Mouse (Mus musculus): ENCODE data around the gene Plekha4. TPM values are rescaled to one million over a fixed set of nuclear protein-coding genes. Genes with fewer than 3 reads are reported as not detected.

Gene Plekha4
- polyA plus RNA-seq, 1 experiment from 2014 or later, result 0.78 TPM

DNA sequence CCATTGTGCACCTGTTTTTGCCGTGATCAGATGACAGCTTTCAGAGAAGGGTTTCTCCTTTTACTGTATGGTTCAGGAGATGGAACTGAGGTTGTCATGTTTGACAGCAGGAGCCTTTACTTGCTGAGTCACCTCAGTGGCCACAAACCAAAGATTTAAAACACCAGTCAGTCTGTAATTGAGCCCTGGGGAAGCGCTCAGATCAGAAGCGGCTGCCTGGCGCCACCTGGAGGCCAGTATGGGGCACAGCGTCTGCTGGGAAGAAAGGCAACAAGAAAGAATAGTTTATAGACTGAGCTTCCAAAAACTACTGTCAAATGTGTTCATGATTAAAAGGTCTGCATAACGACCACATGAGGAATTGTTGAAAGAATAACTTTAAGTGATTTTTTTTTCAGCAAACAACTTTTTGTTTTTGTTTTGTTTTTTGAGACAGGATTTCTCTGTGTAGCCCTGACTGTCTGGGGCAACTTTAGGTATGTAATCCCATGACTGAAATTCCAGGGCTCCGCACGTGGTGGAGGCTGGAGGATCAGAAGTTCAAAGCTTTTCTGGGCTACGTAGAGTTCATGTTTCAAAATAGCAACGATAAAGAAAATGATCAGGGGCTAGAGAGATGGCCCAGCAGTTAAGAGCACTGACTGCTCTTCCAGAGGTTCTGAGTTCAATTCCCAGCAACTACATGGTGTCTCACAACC lies 67.1 kb downstream of the Plekha4 start:
- peak; percentile 65 for DNase-seq (ENCODE audit: low spot score)

DNA sequence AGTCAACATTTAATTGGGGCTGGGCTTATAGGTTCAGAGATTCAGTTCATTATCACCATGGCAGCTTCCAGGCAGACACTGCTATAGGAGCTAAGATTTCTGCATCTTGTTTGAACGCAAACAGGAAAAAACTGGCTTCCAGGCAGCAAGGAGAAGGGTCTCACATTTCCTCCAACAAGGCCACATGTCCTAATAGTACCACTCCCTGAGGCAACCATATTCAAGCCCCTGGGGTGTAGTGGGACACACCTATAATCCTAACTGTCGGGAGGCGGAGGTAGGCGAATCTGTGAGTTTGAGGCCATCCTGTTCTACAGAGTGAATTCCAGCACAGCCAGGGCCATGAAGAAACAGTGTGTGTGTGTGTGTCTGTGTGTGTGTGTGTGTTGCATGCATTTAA lies 69.0 kb downstream of the Plekha4 start:
- Histone ChIP-seq H3K36me3 (no peaks in the 10 kb centered on the region), H3K9me3 (replicated peaks) (no peaks in the 10 kb centered on the region), H3K27me3 (ENCODE audit: low read depth, poor library complexity, severe bottlenecking) (no peaks in the 10 kb centered on the region), H3K4me1 (peaks cover 7% of the 10 kb centered on the region), H3K27ac (replicated peaks) (no peak overlapping the region), H3K4me3 (no peak overlapping the region)
- WGBS, result 85% methylated on average over 4 of the region's 4 CpGs
- DNase-seq (ENCODE audit: low spot score), result no peak

More for the DNA sequence above, 67.1 kb downstream of the Plekha4 start:
- WGBS, result 26% methylated on average over 10 of the region's 10 CpGs
- Histone ChIP-seq H3K4me3 (no peak overlapping the region), H3K4me1 (peaks cover 12% of the 10 kb centered on the region), H3K9me3 (replicated peaks) (no peaks in the 10 kb centered on the region), H3K27ac (replicated peaks) (no peak overlapping the region), H3K27me3 (ENCODE audit: low read depth, poor library complexity, severe bottlenecking) (no peaks in the 10 kb centered on the region), H3K36me3 (no peaks in the 10 kb centered on the region)

DNA sequence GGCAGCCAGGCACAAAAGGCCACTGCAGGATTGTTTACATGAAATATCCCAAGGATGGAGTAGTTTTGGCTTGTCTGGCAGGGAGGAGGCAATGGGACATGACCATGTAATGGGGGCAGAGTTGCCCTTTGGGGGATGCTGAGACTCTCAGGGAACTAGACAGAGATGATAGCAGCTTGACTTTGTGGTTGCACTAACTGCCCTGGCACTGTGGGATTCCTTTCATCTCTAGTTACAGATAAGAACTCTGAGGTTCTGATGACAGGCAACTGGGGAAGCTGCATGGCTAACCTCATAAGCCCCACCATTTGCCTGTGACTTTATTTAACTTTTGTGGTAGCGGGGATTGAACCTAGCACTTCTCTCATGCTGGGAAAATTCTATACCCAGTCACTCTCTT lies 70.0 kb downstream of the Plekha4 start:
- H3K27ac ChIP-seq (replicated peaks), result no peak overlapping the region
- no peaks in the 10 kb centered on the region for H3K9me3 ChIP-seq (replicated peaks)
- no peaks in the 10 kb centered on the region for H3K36me3 ChIP-seq
- no peak for DNase-seq (ENCODE audit: low spot score)
- H3K27me3 ChIP-seq (ENCODE audit: low read depth, poor library complexity, severe bottlenecking), result no peaks in the 10 kb centered on the region
- peaks cover 7% of the 10 kb centered on the region for H3K4me1 ChIP-seq
- WGBS, result 70% methylated on average over 1 of the region's 1 CpGs
- no peak overlapping the region for H3K4me3 ChIP-seq

DNA sequence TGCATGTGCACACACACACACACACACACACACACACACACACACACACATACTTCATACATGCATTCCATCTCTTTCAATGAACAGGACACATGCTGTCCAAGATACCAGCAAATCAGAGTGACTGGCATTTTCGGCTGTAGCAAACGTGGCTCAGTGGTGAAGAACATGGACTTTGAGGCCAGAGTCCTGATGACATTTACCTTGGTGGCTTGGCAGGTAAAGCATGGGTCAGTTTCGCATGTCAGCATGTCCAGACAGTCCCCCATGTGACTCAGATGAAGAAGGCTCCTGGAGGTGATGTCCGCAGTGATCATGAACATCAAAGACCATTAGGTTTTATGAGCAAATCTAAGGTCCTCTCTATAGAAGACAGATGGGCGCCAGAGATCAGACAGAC lies 70.9 kb downstream of the Plekha4 start:
- peaks cover 14% of the 10 kb centered on the region for H3K4me1 ChIP-seq
- no peak overlapping the region for H3K4me3 ChIP-seq
- H3K9me3 ChIP-seq (replicated peaks), result no peaks in the 10 kb centered on the region
- H3K36me3 ChIP-seq, result no peaks in the 10 kb centered on the region
- 89% methylated on average over 5 of the region's 5 CpGs for WGBS
- H3K27me3 ChIP-seq (ENCODE audit: low read depth, poor library complexity, severe bottlenecking), result no peaks in the 10 kb centered on the region
- DNase-seq (ENCODE audit: low spot score), result no peak
- no peak overlapping the region for H3K27ac ChIP-seq (replicated peaks)

DNA sequence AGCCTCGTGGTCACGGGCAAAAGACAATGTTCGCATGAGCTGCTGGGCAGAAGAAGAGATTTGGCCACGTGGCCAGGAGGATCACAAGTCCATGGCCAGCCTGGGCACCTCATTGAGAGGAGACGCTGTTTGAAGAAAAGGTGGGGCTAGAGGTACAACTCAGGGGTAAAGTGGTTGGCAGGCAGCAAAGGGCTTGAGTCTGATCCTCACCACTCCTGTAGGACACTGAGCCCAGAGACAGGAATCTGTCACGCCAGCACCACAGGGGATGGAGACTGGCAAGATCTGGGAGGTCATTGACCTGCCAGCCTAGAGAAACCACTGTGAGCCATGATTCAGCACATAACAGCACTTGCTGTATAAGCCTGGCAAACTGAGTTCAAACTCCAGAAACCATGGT lies 71.4 kb downstream of the Plekha4 start:
- Histone ChIP-seq H3K9me3 (replicated peaks) (no peaks in the 10 kb centered on the region), H3K27ac (replicated peaks) (no peak overlapping the region), H3K4me3 (no peak overlapping the region), H3K36me3 (no peaks in the 10 kb centered on the region), H3K27me3 (ENCODE audit: low read depth, poor library complexity, severe bottlenecking) (no peaks in the 10 kb centered on the region), H3K4me1 (peaks cover 15% of the 10 kb centered on the region)
- 93% methylated on average over 6 of the region's 6 CpGs for WGBS
- DNase-seq (ENCODE audit: low spot score), result no peak

DNA sequence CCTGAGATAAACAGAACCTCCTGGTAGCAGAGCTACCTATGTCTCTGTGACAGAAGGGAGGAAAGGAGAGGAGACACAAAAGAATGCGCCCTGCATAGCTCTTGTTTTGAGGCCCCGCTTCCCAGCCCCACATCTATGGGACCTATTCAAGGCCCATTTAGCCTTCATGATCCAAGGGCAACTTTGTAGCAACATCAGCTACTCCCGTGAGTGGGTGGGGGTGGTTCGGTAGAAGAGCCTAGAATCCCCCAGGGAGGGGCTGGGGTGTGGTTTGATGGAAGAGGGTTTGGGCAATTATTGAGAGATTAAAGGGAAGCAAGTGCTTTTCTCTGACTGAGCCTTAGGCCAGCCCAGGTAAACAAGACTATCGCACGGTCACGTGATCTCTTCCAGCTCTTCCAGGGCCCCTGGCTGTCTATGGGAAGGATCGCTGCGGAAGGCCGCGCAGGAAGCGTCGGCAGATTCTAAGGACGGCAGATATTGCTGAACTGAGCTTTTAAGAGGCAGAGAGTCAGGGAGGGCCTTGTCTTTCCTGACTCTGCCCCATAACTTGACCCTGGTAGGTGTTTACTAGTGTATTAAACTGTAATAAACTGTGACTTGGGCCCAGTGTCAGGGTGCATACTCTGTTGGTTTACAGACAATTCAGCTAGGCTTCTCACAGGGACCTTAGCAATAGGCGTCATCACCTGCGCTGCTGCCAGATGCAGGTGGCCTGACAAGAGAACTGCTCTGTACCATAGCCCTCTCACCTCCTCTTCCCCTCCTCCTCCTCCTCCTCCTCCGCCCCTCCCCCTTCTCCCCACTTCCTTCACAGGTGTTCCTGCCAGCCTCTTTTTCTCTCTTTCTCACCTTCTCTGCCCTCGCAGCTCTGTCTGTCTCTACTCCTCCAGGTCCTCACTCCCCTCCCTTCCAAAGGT lies 73.1 kb downstream of the Plekha4 start:
- WGBS, result 54% methylated on average over 18 of the region's 18 CpGs
- H3K36me3 ChIP-seq, result no peaks in the 10 kb centered on the region

More for the DNA sequence above, 73.1 kb downstream of the Plekha4 start:
- Histone ChIP-seq H3K4me3 (no peak overlapping the region), H3K9me3 (replicated peaks) (no peaks in the 10 kb centered on the region), H3K27me3 (ENCODE audit: low read depth, poor library complexity, severe bottlenecking) (no peaks in the 10 kb centered on the region), H3K4me1 (peaks cover 15% of the 10 kb centered on the region), H3K27ac (replicated peaks) (no peak overlapping the region)
- no peak for DNase-seq (ENCODE audit: low spot score)

Other genes with a start within 250 kb of the Plekha4 start
- gene Slc6a21, start 248.8 kb upstream of the Plekha4 start, polyA plus RNA-seq (2016; fragmentation: Nextera tagmentation; extraction: Ambion mirVana), result not detected in 2 replicates
- gene Trpm4, start 192.6 kb upstream of the Plekha4 start, polyA plus RNA-seq (2016; fragmentation: Nextera tagmentation; extraction: Ambion mirVana), result 7.0 and 9.6 TPM in 2 replicates
- 0.12 and 0.29 TPM in 2 replicates for gene Hrc, start 191.0 kb upstream of the Plekha4 start, polyA plus RNA-seq (2016; fragmentation: Nextera tagmentation; extraction: Ambion mirVana)
- 6.4 and 7.4 TPM in 2 replicates for gene Ppfia3, start 159.3 kb upstream of the Plekha4 start, polyA plus RNA-seq (2016; fragmentation: Nextera tagmentation; extraction: Ambion mirVana)
- 1.0 and 1.4 TPM in 2 replicates for gene Lin7b, start 155.7 kb upstream of the Plekha4 start, polyA plus RNA-seq (2016; fragmentation: Nextera tagmentation; extraction: Ambion mirVana)
- 254 and 268 TPM in 2 replicates for gene Snrnp70, start 130.6 kb upstream of the Plekha4 start, polyA plus RNA-seq (2016; fragmentation: Nextera tagmentation; extraction: Ambion mirVana)
- not detected in 2 replicates for gene Kcna7, start 120.7 kb upstream of the Plekha4 start, polyA plus RNA-seq (2016; fragmentation: Nextera tagmentation; extraction: Ambion mirVana)
- gene Ntf5, start 112.6 kb upstream of the Plekha4 start, polyA plus RNA-seq (2016; fragmentation: Nextera tagmentation; extraction: Ambion mirVana), result 0.51 and 0.61 TPM in 2 replicates
- not detected in 2 replicates for gene Lhb, start 105.5 kb upstream of the Plekha4 start, polyA plus RNA-seq (2016; fragmentation: Nextera tagmentation; extraction: Ambion mirVana)
- 41.7 and 41.9 TPM in 2 replicates for gene Gys1, start 91.5 kb upstream of the Plekha4 start, polyA plus RNA-seq (2016; fragmentation: Nextera tagmentation; extraction: Ambion mirVana)
- 202 and 222 TPM in 2 replicates for gene Ruvbl2, start 88.2 kb upstream of the Plekha4 start, polyA plus RNA-seq (2016; fragmentation: Nextera tagmentation; extraction: Ambion mirVana)
- gene Ftl1, start 66.4 kb upstream of the Plekha4 start, polyA plus RNA-seq (2016; fragmentation: Nextera tagmentation; extraction: Ambion mirVana), result 5,695 and 6,139 TPM in 2 replicates
- 240 and 265 TPM in 2 replicates for gene Bax, start 59.4 kb upstream of the Plekha4 start, polyA plus RNA-seq (2016; fragmentation: Nextera tagmentation; extraction: Ambion mirVana)
- gene Tulp2, start 44.5 kb upstream of the Plekha4 start, polyA plus RNA-seq (2016; fragmentation: Nextera tagmentation; extraction: Ambion mirVana), result 0.15 and 0.21 TPM in 2 replicates
- gene Gm45808, start 39.5 kb upstream of the Plekha4 start, polyA plus RNA-seq (2016; fragmentation: Nextera tagmentation; extraction: Ambion mirVana), result 0.34 TPM in 1 of 2 replicates, not detected in the other
- gene Dhdh, start 37.5 kb upstream of the Plekha4 start, polyA plus RNA-seq (2016; fragmentation: Nextera tagmentation; extraction: Ambion mirVana), result 6.0 and 6.8 TPM in 2 replicates
- 105 and 112 TPM in 2 replicates for gene Nucb1, start 15.9 kb upstream of the Plekha4 start, polyA plus RNA-seq (2016; fragmentation: Nextera tagmentation; extraction: Ambion mirVana)
- gene Ppp1r15a, start 62 bp upstream of the Plekha4 start, polyA plus RNA-seq (2016; fragmentation: Nextera tagmentation; extraction: Ambion mirVana), result 15.0 and 18.6 TPM in 2 replicates
- 0.43 and 0.55 TPM in 2 replicates for gene Hsd17b14, start 28.6 kb downstream of the Plekha4 start, polyA plus RNA-seq (2016; fragmentation: Nextera tagmentation; extraction: Ambion mirVana)
- gene Bcat2, start 43.8 kb downstream of the Plekha4 start, polyA plus RNA-seq (2016; fragmentation: Nextera tagmentation; extraction: Ambion mirVana), result 32.2 and 38.2 TPM in 2 replicates
- not detected in 2 replicates for gene Fgf21, start 89.2 kb downstream of the Plekha4 start, polyA plus RNA-seq (2016; fragmentation: Nextera tagmentation; extraction: Ambion mirVana)
- not detected in 2 replicates for gene Fut1, start 91.0 kb downstream of the Plekha4 start, polyA plus RNA-seq (2016; fragmentation: Nextera tagmentation; extraction: Ambion mirVana)
- 0.16 TPM in 1 of 2 replicates, not detected in the other for gene Izumo1, start 95.5 kb downstream of the Plekha4 start, polyA plus RNA-seq (2016; fragmentation: Nextera tagmentation; extraction: Ambion mirVana)
- gene Rasip1, start 101.2 kb downstream of the Plekha4 start, polyA plus RNA-seq (2016; fragmentation: Nextera tagmentation; extraction: Ambion mirVana), result 4.8 and 5.5 TPM in 2 replicates
- 2.1 and 3.3 TPM in 2 replicates for gene Mamstr, start 113.6 kb downstream of the Plekha4 start, polyA plus RNA-seq (2016; fragmentation: Nextera tagmentation; extraction: Ambion mirVana)
- 0.05 TPM in 1 of 2 replicates, not detected in the other for gene Fut2, start 140.1 kb downstream of the Plekha4 start, polyA plus RNA-seq (2016; fragmentation: Nextera tagmentation; extraction: Ambion mirVana)
- gene Ntn5, start 157.7 kb downstream of the Plekha4 start, polyA plus RNA-seq (2016; fragmentation: Nextera tagmentation; extraction: Ambion mirVana), result 0.46 and 0.48 TPM in 2 replicates
- 0.32 and 0.34 TPM in 2 replicates for gene Sec1, start 168.1 kb downstream of the Plekha4 start, polyA plus RNA-seq (2016; fragmentation: Nextera tagmentation; extraction: Ambion mirVana)
- 4.6 and 4.9 TPM in 2 replicates for gene Car11, start 173.5 kb downstream of the Plekha4 start, polyA plus RNA-seq (2016; fragmentation: Nextera tagmentation; extraction: Ambion mirVana)
- 2.1 and 2.9 TPM in 2 replicates for gene Dbp, start 178.8 kb downstream of the Plekha4 start, polyA plus RNA-seq (2016; fragmentation: Nextera tagmentation; extraction: Ambion mirVana)
- gene Rpl18, start 189.1 kb downstream of the Plekha4 start, polyA plus RNA-seq (2016; fragmentation: Nextera tagmentation; extraction: Ambion mirVana), result 965 and 1,116 TPM in 2 replicates
- 32.3 and 32.8 TPM in 2 replicates for gene Sphk2, start 191.7 kb downstream of the Plekha4 start, polyA plus RNA-seq (2016; fragmentation: Nextera tagmentation; extraction: Ambion mirVana)
- 1.7 and 2.0 TPM in 2 replicates for gene Fam83e, start 194.9 kb downstream of the Plekha4 start, polyA plus RNA-seq (2016; fragmentation: Nextera tagmentation; extraction: Ambion mirVana)
- not detected in 2 replicates for gene Spaca4, start 199.5 kb downstream of the Plekha4 start, polyA plus RNA-seq (2016; fragmentation: Nextera tagmentation; extraction: Ambion mirVana)

Data from midbrain, embryonic 10.5 days (tissue).